Mouse (Mus musculus) cerebellum, postnatal 10 days (tissue): ENCODE measurements around the gene Polg.

ENCODE experiments used
- DNase-seq, 2 experiments: peaks; one replicate each; pipeline ENCODE4 v3.0.0; 2021; ENCODE audit warnings: mixed read lengths in 2 of 2

The Polg gene

GRCm38 (mm10) chr7:79466053-79466901 is at the start of gene Polg:
Gene Polg (minus strand): TSS chr7:79466362.
- peak; percentile 99 for DNase-seq

- DNase-seq = no peak
Measured at GRCm38 (mm10) chr7:79515861-79516260, 49.7 kb upstream of the Polg start.

GRCm38 (mm10) chr7:79515221-79515743 is 49.1 kb upstream of the Polg start:
- DNase-seq = peak; percentile 81

- DNase-seq = peak; percentile 66 to 75
Measured at GRCm38 (mm10) chr7:79514361-79514881, 48.3 kb upstream of the Polg start.

GRCm38 (mm10) chr7:79513466-79513865 is 47.3 kb upstream of the Polg start:
- DNase-seq = no peak

- DNase-seq = peak; percentile 56 to 61
Measured at GRCm38 (mm10) chr7:79512496-79512895, 46.3 kb upstream of the Polg start.

- peak; percentile 51 to 55 for DNase-seq
Measured at GRCm38 (mm10) chr7:79511656-79512055, 45.5 kb upstream of the Polg start.

GRCm38 (mm10) chr7:79511181-79511580 is 45.0 kb upstream of the Polg start:
- DNase-seq = peak in 1 of 2 experiments; percentile 59

- peak in 1 of 2 experiments; percentile 6 for DNase-seq
Measured at GRCm38 (mm10) chr7:79510686-79511085, 44.5 kb upstream of the Polg start.

GRCm38 (mm10) chr7:79509710-79510109 is 43.5 kb upstream of the Polg start:
- peak; percentile 45 to 51 for DNase-seq

GRCm38 (mm10) chr7:79509235-79509607 is 43.1 kb upstream of the Polg start:
- no peak for DNase-seq

- DNase-seq = peak; percentile 64 to 70
Measured at GRCm38 (mm10) chr7:79508280-79509234, 42.4 kb upstream of the Polg start.

GRCm38 (mm10) chr7:79507756-79508155 is 41.6 kb upstream of the Polg start:
- no peak for DNase-seq

GRCm38 (mm10) chr7:79507101-79507705 is 41.0 kb upstream of the Polg start:
- DNase-seq = peak; percentile 53 to 64

GRCm38 (mm10) chr7:79506531-79507090 is 40.4 kb upstream of the Polg start:
- peak in 1 of 2 experiments; percentile 39 for DNase-seq

GRCm38 (mm10) chr7:79505876-79506530 is 39.8 kb upstream of the Polg start:
- DNase-seq = peak; percentile 69

- DNase-seq = peak; percentile 55 to 64
Measured at GRCm38 (mm10) chr7:79505376-79505775, 39.2 kb upstream of the Polg start.

- peak; percentile 99 for DNase-seq
Measured at GRCm38 (mm10) chr7:79504723-79505122, 38.6 kb upstream of the Polg start.

- DNase-seq = peak; percentile 18 to 25
Measured at GRCm38 (mm10) chr7:79503656-79504250, 37.6 kb upstream of the Polg start.

- DNase-seq = peak in 1 of 2 experiments; percentile 8
Measured at GRCm38 (mm10) chr7:79503103-79503455, 36.9 kb upstream of the Polg start.
